Mouse (Mus musculus) right cerebral cortex, postnatal 4 days (tissue): ENCODE data around the gene Spock2.
"Not testable (repeated sequence)": the region's sequence is repeated elsewhere in the genome, so short reads cannot be mapped to it uniquely, and the experiment has no call there.

Experiments used
- DNase-seq: peaks from one replicate; pipeline ENCODE4 v3.0.0-alpha.2; 2022

Gene Spock2

GRCm38 (mm10) chr10:60151107-60151663 lies 45.2 kb downstream of the Spock2 start:
- DNase-seq = no peak

- DNase-seq = no peak
Measured at GRCm38 (mm10) chr10:60156016-60156415, 50.0 kb downstream of the Spock2 start.

DNA sequence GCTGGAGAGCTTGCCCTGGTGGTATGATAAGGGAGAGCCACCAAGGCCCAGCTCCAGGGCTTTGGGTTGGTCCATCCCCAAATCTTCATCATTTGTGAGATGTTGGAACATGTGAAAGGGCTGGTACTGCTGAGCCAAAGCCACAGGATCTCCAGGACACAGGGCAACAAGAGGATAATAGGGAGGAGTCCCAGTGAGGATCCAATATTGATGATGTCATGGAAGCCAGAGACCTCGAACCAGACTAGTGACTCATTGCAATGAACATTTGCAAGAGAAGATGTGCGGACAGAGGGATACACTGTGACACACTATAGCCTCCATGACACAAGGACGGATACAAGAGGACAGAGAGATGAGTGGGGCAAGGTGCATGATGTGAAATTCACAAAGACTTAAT lies 52.1 kb downstream of the Spock2 start:
- no peak for DNase-seq

DNA sequence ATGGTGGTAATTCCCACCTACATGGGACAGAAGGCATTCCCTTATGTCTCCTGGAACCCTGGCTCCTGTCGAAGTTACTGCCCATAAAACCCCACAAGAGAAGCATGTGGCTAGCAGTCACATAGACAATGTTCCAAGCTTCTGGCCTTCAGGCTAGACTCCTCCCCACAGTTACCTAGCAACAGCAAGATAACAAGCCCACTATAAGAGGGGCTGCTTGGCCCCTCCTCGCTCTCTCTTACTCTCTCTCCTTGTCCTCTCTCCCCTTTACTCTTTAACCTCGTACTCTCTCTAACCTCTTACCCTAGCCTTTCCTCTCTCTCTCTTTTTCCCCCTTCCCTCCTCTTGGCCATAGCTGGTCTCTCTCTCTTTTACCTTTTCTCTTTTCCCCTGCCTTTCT lies 55.4 kb downstream of the Spock2 start:
- DNase-seq = not testable (repeated sequence)

GRCm38 (mm10) chr10:60162184-60162972 lies 56.4 kb downstream of the Spock2 start:
- not testable (repeated sequence) for DNase-seq

DNA sequence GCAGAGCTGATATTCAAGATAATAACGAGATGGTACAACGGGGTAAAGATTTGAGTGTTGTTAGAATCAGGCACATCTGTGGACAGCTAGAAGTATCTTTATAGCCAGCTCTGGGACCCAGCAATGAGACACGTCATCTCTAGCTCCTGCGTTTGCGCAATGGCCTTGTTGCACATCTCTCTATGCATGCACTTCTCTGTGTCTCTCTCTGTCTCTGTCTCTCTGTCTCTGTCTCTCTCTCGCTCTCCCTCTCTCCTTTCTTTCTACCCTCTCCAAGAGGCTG lies 56.9 kb downstream of the Spock2 start:
- DNase-seq = no peak

- no peak for DNase-seq
Measured at GRCm38 (mm10) chr10:60164869-60165268, 58.9 kb downstream of the Spock2 start.

GRCm38 (mm10) chr10:60166068-60166467 lies 60.0 kb downstream of the Spock2 start:
- no peak for DNase-seq

DNA sequence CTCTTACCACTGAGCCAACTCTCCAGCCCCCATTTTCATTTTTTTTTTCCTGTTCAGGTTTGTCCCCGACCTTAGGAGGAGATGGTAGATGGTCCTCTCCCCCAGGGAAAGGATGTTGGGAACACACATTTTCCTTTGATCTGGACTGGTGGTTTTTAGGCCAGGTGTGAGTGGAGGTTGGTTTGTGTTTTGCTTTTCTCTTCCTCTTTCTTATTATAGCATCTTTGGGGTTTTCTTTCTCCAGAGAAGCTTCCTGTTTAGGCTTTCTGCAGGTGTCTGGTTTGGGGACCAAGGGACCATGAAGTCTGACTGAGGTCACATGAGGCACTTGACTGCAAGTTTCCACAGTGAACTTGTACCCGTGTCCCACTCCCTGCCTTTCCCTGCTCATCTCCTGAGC lies 62.3 kb downstream of the Spock2 start:
- no peak for DNase-seq

DNA sequence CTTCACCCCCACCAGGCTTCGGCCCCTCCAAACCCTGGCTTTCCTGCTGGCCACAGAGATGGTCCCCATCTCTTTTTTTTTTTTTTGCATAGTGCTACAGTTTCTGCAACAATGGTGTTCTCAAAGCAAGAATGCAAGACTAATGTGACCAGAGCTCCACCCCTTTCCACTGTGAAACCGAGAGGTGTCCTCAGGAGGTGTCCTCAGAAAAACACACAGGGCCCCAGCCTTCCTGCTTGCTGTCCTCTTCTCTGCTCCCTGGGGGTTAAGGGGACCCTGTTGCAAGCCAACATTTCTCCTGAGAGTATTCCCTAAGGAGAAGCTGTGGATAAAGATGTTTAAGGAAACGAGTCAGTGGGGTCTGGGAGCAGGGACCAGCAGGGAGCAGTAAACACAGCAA lies 62.9 kb downstream of the Spock2 start:
- DNase-seq = no peak

- no peak for DNase-seq
Measured at GRCm38 (mm10) chr10:60170326-60171089, 64.5 kb downstream of the Spock2 start.

GRCm38 (mm10) chr10:60171368-60171767 lies 65.3 kb downstream of the Spock2 start:
- DNase-seq = no peak

GRCm38 (mm10) chr10:60172306-60172705 lies 66.3 kb downstream of the Spock2 start:
- no peak for DNase-seq

DNA sequence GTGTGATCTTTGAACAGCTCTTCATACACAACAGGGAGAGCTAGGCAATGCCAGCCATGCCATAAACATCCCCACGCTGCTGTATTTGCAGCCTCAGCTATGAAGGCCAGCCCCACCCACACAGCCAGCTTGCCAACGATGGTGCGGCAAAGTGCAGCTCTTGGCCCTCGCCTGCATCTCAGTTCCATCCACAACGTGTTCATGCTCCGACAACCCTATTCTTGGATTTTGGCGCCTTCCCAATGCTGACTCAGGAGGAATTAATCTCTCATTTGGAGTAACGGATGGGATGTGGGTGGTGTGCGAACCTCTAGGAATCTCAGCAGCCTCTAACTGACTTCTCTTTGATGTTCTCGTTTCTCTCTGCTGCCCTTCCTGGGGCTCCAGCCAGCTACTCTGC lies 67.0 kb downstream of the Spock2 start:
- DNase-seq = peak; percentile 59

DNA sequence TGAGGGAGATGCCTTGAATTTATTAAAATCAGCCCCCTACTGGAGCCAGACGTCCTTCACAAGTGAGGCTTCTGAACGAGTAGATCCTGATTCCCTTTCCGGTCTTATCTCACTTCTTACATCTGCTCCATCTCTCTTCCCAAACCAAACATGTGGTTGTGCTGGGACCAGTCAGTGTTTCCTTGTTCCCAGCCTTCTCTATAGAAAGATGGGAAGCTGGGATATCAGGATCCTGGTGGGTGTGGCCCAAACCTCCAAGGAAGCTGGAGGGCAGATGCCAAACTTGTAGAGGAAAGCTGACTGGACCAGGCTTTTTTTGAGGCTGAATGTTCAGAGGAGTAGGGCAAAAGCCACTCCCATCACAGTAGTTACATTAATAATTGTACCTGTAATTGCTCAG lies 68.5 kb downstream of the Spock2 start:
- DNase-seq = no peak

- DNase-seq = not testable (repeated sequence)
Measured at GRCm38 (mm10) chr10:60175306-60175705, 69.3 kb downstream of the Spock2 start.
